Mouse (Mus musculus) heart, embryonic 12.5 days (tissue): ENCODE data around the gene Arhgap17. TPM values are rescaled to one million over a fixed set of nuclear protein-coding genes. Genes with fewer than 3 reads are reported as not detected.
A peak's percentile ranks its signal among the peaks of the same experiment; 100 is the strongest.

Experiments
- ATAC-seq: fragments of 200-750 bp; cut with Nextera tagmentation; 2 replicates; pipeline ENCODE4 v1.8.0; 2017; ENCODE audit warnings: moderate TSS enrichment, moderate library complexity; ENCODE audit not compliant: insufficient number of reproducible peaks, low FRiP score
- H3K27ac ChIP-seq: fragments of 300-500 bp; sonication (generic); 2 replicates; pipeline ENCODE4 v1.5.1; 2016; ENCODE audit warnings: mild to moderate bottlenecking, moderate library complexity; ENCODE audit not compliant: poor library complexity, severe bottlenecking
- H3K27me3 ChIP-seq: fragments of 300-500 bp; sonication (generic); replicated peaks from 2 replicates; pipeline ENCODE4 v1.6.1; 2016; ENCODE audit warnings: mild to moderate bottlenecking, moderate library complexity
- H3K36me3 ChIP-seq: fragments of 300-500 bp; sonication (generic); 2 replicates; pipeline ENCODE4 v1.6.1; 2016; ENCODE audit warnings: mild to moderate bottlenecking, moderate library complexity
- H3K4me1 ChIP-seq: fragments of 300-500 bp; sonication (generic); replicated peaks from 2 replicates; pipeline ENCODE4 v1.6.1; 2016; ENCODE audit warnings: mild to moderate bottlenecking
- H3K4me2 ChIP-seq: fragments of 300-500 bp; sonication (generic); 2 replicates; pipeline ENCODE4 v1.6.1; 2016; ENCODE audit warnings: mild to moderate bottlenecking, moderate library complexity
- H3K4me3 ChIP-seq: fragments of 300-500 bp; sonication (generic); 2 replicates; pipeline ENCODE4 v1.5.1; 2016; ENCODE audit warnings: mild to moderate bottlenecking
- H3K9ac ChIP-seq: fragments of 300-500 bp; sonication (generic); 2 replicates; pipeline ENCODE4 v1.6.1; 2016; ENCODE audit warnings: mild to moderate bottlenecking, moderate library complexity
- H3K9me3 ChIP-seq: fragments of 300-500 bp; sonication (generic); replicated peaks from 2 replicates; pipeline ENCODE4 v1.6.1; 2016; ENCODE audit warnings: mild to moderate bottlenecking, moderate library complexity
- WGBS: fragments of 180-500 bp; shearing (Covaris S2); methylation state at CpG from one replicate; pipeline ENCODE4 v1.1.7; 2016; 5-methylcytosine and 5-hydroxymethylcytosine counted together
- polyA plus RNA-seq: library from polyadenylated mRNA; unstranded; fragments of >200 nt; fragmentation: Nextera tagmentation; extraction: Ambion mirVana; gene quantifications from 2 replicates; pipeline ENCODE4 v1.2.1, GENCODE M21; 2016

Arhgap17 gene
- 23.0 and 25.4 TPM in 2 replicates for polyA plus RNA-seq

DNA sequence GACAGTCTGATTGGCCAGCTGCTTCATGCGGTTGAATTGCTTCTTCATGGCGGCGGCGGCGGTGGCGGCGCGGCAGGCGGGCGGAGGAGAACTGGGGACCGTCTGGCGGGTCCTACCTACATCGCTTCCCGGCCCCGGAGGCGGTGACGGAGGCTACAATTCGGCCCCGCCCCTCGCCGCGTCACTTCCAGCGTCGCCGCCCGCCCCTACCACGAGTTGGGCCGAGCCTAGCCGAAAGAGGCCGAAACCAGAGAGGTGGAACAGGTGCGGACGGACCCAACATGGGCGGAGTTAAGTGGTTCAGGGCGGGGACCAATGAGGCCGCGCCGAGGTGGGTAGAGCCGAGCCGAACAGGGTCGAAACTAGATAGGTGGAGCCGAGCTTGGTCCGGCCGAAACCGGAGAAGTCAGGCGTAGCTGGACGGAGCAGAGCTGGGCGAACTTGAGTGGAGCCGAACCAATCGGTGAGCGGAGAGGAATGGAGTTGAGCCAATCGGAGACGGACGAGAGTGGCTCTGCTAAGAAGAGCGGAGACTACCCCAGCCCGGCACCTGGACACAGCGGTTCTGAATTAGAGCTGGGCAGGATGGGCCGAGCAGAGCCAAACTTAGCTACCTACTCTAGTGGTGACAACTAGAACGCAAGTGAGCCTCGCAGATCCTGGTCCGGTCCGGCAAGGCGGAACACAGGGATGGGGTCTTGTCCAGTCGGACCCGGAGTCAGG lies at the start of gene Arhgap17, which contains the start of gene Lcmt1:
TSS of gene Arhgap17 (minus strand) at position 157 of the 723 bp plus-strand sequence.
TSS of gene Lcmt1 (plus strand) at position 26 of the 723 bp plus-strand sequence.
- no peaks in the 10 kb centered on the region for H3K27me3 ChIP-seq
- H3K27ac ChIP-seq: peak within 1 kb of the TSS; percentile 89
- H3K4me2 ChIP-seq: peak within 1 kb of the TSS; percentile 83
- H3K4me3 ChIP-seq: peak within 1 kb of the TSS; percentile 89
- H3K36me3 ChIP-seq: no peaks in the 10 kb centered on the region
- WGBS: under 1% methylated on average over 64 of the region's 64 CpGs
- H3K4me1 ChIP-seq: peaks cover 40% of the 10 kb centered on the region
- H3K9ac ChIP-seq: peak within 1 kb of the TSS; percentile 89
- ATAC-seq: peak; percentile 98
- H3K9me3 ChIP-seq: no peaks in the 10 kb centered on the region

DNA sequence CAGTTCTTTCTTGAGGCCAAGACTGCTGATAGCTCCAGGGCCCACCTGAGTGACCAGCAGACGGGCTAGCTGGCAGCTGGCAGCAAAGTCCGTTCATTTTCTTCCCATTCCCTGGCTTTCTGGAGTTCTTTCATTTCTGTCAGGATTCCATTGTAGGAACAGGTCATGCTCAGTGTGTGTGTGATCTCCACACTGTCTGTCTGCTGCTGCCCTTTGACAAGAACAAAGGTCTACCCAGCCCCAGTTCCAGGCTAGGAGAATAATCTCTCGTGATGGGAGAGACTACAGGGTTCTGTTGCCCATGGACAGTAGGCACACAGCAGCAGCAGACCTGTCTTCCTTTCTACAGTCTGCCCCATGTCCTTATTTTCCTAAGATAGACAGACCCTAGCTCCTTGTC lies 47.9 kb upstream of the Arhgap17 start:
- H3K9ac ChIP-seq: no peak overlapping the region
- ATAC-seq: no peak
- no peaks in the 10 kb centered on the region for H3K27me3 ChIP-seq
- peaks cover 39% of the 10 kb centered on the region for H3K36me3 ChIP-seq
- H3K9me3 ChIP-seq: no peaks in the 10 kb centered on the region
- H3K4me3 ChIP-seq: no peak overlapping the region
- no peak overlapping the region for H3K27ac ChIP-seq
- 86% methylated on average over 3 of the region's 3 CpGs for WGBS
- no peak overlapping the region for H3K4me2 ChIP-seq
- no peaks in the 10 kb centered on the region for H3K4me1 ChIP-seq

DNA sequence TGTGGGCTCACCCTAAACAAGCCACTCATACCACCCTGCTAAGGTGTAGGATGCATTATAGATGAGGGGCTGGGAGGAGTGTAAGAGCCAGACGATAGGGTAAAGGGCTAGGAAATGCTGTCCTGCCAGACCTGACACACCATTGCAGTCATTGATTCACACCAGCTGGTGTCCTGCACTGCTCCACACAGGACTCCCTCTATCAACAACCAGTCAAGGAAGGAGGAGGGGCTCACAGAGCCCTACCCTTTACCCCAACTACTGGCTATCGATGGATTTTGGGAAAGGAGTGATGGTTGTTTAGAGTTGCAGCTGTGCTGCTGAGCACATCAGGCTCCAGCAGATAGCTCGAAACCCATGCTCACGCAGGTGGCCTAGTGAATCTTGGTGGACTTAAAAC lies 47.1 kb upstream of the Arhgap17 start:
- no peak overlapping the region for H3K4me2 ChIP-seq
- no peak overlapping the region for H3K27ac ChIP-seq
- no peak overlapping the region for H3K4me3 ChIP-seq
- H3K9ac ChIP-seq: no peak overlapping the region
- no peaks in the 10 kb centered on the region for H3K9me3 ChIP-seq
- H3K4me1 ChIP-seq: no peaks in the 10 kb centered on the region
- peaks cover 34% of the 10 kb centered on the region; the same call in 1 of the 2 replicates for H3K36me3 ChIP-seq
- WGBS: 65% methylated on average over 4 of the region's 4 CpGs
- no peaks in the 10 kb centered on the region for H3K27me3 ChIP-seq
- ATAC-seq: no peak

DNA sequence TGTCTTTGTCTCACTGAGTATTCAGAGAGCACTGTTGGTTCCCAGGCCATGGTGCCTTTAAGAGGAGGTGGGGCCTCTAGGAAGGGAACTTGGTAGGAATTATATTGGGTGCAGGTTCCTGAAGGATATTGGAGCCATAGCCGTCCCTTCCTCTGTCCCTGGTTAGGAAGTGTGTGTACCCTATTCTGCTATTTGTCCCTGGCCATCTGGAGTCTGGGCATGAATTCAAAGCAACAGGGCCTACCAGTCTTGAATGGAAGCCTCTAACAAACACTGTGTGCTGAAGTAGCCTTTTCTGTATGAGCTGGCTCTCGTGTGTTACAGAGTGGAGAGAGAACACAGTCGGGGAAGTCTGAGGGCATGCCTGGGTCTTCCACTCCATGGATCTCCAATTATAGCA lies 42.4 kb upstream of the Arhgap17 start:
- Histone ChIP-seq H3K36me3 (peaks cover 12% of the 10 kb centered on the region), H3K4me3 (no peak overlapping the region), H3K27ac (no peak overlapping the region), H3K4me1 (0 out of 2 replicates have a peak, but pooled peaks cover 4% of the 10 kb centered on the region), H3K9me3 (no peaks in the 10 kb centered on the region), H3K9ac (no peak overlapping the region), H3K4me2 (no peak overlapping the region), H3K27me3 (no peaks in the 10 kb centered on the region)
- 85% methylated on average over 3 of the region's 3 CpGs for WGBS
- no peak for ATAC-seq

DNA sequence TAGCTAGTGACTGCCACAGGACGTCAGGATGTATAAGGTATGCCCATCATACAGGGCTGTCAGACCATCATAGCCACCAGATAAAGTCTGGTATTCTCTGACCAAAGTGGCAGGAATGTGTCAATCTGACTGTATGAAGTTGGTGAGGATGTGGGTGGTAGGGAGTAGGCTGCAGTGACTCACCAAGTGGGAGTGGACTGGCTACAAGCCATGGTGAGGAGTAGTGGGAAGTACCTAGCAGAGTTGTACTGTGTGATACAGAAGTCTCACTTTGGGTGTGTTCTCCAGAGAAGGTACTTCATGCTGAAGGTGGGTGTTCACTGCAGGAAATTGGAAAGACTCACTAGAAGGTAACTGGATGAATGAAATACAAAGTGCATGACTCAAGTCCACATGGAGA lies 41.4 kb upstream of the Arhgap17 start:
- Histone ChIP-seq H3K4me3 (no peak overlapping the region), H3K4me2 (no peak overlapping the region), H3K36me3 (peaks cover 12% of the 10 kb centered on the region), H3K27me3 (no peaks in the 10 kb centered on the region), H3K9me3 (no peaks in the 10 kb centered on the region), H3K9ac (no peak overlapping the region), H3K4me1 (peaks cover 8% of the 10 kb centered on the region), H3K27ac (no peak overlapping the region)
- 35% methylated on average over 1 of the region's 1 CpGs for whole genome bisulfite sequencing
- no peak for ATAC-seq

DNA sequence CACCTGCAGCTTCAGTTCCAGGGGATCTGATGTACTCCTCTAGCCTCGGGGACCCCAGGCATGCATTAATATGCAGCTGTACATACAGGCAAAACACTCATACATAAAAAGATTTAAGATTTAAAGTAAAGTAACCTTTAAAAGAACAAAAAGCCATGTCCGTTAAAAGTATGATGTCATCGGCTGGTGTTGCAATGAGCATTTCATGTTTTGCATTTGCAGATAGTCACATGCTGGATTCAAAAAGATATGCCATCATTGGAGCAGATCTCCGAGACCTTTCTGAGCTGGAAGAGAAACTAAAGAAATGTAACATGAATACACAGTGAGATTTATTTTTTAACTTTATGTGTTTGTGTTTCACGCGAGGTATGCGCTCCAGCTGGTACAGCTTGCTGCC lies 40.8 kb upstream of the Arhgap17 start:
- no peak for ATAC-seq
- Histone ChIP-seq H3K27ac (no peak overlapping the region), H3K9ac (no peak overlapping the region), H3K27me3 (no peaks in the 10 kb centered on the region), H3K9me3 (no peaks in the 10 kb centered on the region), H3K4me3 (no peak overlapping the region), H3K4me2 (no peak overlapping the region), H3K4me1 (peaks cover 14% of the 10 kb centered on the region), H3K36me3 (peaks cover 12% of the 10 kb centered on the region)
- 89% methylated on average over 7 of the region's 7 CpGs for WGBS

DNA sequence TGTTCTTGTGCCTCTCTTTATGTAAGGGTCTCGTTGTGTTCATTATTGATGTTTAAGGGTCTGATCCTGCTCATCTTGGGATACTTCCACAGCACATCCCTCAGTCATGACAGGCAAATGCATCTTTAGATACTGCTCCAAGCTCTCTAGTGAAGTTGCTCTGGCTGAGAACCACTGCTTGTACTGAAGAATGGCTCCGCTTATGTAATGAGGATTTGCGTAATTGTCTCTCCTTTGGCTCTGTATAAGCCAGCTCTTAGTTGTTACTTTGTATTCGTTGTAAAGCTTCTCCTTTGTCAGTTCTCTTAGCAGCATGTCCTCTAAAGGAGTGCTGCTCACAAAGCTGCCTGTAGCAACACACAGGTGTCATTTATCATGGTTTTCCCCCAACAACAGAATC lies 37.3 kb upstream of the Arhgap17 start:
- no peak for ATAC-seq
- Histone ChIP-seq H3K9ac (no peak overlapping the region), H3K4me3 (no peak overlapping the region), H3K4me1 (peaks cover 28% of the 10 kb centered on the region), H3K4me2 (no peak overlapping the region), H3K36me3 (peaks cover 29% of the 10 kb centered on the region), H3K27ac (no peak overlapping the region), H3K27me3 (no peaks in the 10 kb centered on the region), H3K9me3 (no peaks in the 10 kb centered on the region)
- WGBS: 92% methylated on average over 4 of the region's 4 CpGs

DNA sequence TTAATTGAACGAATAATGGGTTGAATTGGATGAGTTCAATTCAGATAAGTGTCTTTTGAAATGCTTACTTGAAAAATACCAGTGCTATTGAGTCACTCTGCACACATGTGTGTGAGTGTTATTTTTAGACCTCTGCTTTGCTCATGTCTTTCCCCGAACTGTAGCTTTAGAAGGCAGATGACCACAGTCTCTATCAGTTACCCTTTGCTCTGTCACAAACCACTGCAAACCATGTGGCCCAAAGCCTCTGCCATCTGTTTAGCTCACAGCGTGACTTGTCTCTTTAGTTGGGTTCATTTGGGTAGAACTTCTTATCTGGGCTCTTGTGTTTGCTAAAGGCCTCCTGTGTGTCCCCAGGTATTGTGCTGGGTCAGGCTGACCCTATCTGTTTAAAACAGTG lies 35.9 kb upstream of the Arhgap17 start:
- H3K27me3 ChIP-seq: no peaks in the 10 kb centered on the region
- peaks cover 30% of the 10 kb centered on the region for H3K36me3 ChIP-seq
- ATAC-seq: peak; percentile 69; the same call in 1 of the 2 replicates
- no peak overlapping the region for H3K9ac ChIP-seq
- peak overlapping the region; percentile 81 for H3K27ac ChIP-seq
- no peaks in the 10 kb centered on the region for H3K9me3 ChIP-seq
- WGBS: 15% methylated on average over 3 of the region's 3 CpGs
- H3K4me3 ChIP-seq: no peak overlapping the region
- no peak overlapping the region for H3K4me2 ChIP-seq
- peaks cover 28% of the 10 kb centered on the region for H3K4me1 ChIP-seq

DNA sequence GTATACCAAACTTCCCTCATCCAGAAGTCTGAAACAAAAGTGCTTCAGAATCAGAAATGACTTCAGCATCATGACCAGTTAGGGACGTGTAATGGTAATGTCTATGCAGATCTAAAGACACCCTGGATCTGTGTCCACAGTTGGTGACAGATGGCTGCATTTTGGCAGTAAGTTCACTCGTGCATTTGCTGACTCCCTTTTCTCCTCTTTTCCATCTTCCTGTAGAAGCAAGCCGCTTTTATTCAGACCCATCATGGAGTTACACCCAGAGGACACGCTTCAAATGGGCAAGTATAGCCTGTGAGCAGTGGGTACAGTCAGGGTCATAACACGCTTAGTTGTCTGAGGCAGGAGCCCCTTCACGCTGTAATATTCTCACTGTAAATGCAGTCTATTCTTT lies 34.5 kb upstream of the Arhgap17 start:
- no peak overlapping the region for H3K9ac ChIP-seq
- no peak overlapping the region for H3K4me3 ChIP-seq
- H3K4me2 ChIP-seq: no peak overlapping the region
- H3K9me3 ChIP-seq: no peaks in the 10 kb centered on the region
- H3K4me1 ChIP-seq: peaks cover 28% of the 10 kb centered on the region
- H3K27ac ChIP-seq: no peak overlapping the region
- 81% methylated on average over 6 of the region's 6 CpGs for WGBS
- ATAC-seq: no peak
- no peaks in the 10 kb centered on the region for H3K27me3 ChIP-seq
- peaks cover 30% of the 10 kb centered on the region for H3K36me3 ChIP-seq

DNA sequence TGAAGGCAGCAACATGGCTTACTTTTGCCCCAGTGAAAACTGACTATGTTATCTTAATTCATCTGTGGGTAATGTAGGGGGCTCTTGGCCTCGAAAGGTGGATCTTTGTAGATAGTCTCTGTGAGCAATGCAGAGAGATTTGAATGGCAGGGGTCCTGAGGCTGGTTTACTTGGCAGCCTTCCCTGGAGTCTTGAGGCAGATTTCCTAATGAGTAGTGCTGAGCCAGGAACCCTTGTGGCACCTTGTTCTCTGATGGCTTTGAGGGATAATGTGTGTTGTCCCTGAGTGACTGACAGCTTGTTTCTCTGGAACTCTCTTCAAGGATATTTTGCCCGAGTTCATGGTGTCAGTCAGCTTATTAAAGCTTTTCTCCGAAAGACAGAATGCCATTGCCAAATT lies 31.4 kb upstream of the Arhgap17 start:
- Histone ChIP-seq H3K4me1 (peaks cover 20% of the 10 kb centered on the region), H3K9ac (no peak overlapping the region), H3K36me3 (peaks cover 30% of the 10 kb centered on the region), H3K4me3 (no peak overlapping the region), H3K27me3 (no peaks in the 10 kb centered on the region), H3K9me3 (no peaks in the 10 kb centered on the region), H3K4me2 (no peak overlapping the region), H3K27ac (no peak overlapping the region)
- ATAC-seq: no peak
- 79% methylated on average over 3 of the region's 3 CpGs for whole genome bisulfite sequencing

DNA sequence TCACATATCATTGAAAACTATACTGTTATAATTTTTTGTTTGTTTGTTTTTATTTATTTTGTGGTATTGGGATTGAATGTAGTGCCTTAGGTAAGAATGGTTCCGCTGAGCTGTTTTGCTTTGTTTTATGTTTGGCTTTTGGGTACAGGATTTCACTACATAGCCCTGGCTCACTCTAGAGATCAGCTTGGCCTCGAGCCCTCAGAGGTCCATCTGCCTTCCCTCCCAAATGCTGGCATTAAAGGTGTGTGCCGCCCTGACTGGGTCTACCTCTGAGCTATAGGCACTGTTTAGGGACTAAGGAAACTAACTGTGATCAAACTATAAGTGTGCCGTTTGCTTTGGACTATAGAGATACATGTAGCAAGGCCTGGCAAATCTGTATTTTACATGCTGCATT lies 29.6 kb upstream of the Arhgap17 start:
- Histone ChIP-seq H3K4me1 (peaks cover 11% of the 10 kb centered on the region), H3K36me3 (peaks cover 21% of the 10 kb centered on the region), H3K27me3 (no peaks in the 10 kb centered on the region), H3K4me3 (no peak overlapping the region), H3K9ac (no peak overlapping the region), H3K27ac (no peak overlapping the region), H3K4me2 (no peak overlapping the region), H3K9me3 (no peaks in the 10 kb centered on the region)
- ATAC-seq: no peak
- WGBS: 77% methylated on average over 4 of the region's 4 CpGs

DNA sequence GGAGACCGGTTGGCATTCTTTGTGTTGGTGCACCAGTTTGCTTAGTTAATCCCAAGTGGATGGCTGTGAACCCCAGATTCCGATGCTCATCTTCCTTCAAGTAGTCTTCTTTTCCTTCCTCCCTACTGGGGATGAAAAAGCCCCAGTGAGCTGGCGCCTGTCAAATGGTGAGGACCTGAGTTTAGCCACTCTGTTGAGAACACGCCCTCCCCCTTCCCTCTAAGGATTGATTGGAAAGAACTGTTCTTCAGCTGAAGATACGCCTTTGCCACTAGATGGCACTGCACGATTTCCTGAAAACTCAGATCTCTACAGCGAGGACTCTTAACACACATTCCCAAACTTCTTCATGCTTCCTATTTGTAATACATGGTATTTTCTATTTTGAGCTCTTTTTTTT lies 29.1 kb upstream of the Arhgap17 start:
- ATAC-seq: 0 out of 2 replicates have a peak, but pooled peaks have one; percentile 29

More for the DNA sequence above, 29.1 kb upstream of the Arhgap17 start:
- H3K4me1 ChIP-seq: peaks cover 10% of the 10 kb centered on the region
- peaks cover 20% of the 10 kb centered on the region for H3K36me3 ChIP-seq
- no peak overlapping the region for H3K27ac ChIP-seq
- H3K27me3 ChIP-seq: no peaks in the 10 kb centered on the region
- H3K9ac ChIP-seq: no peak overlapping the region
- 21% methylated on average over 7 of the region's 7 CpGs for WGBS
- no peak overlapping the region for H3K4me2 ChIP-seq
- H3K4me3 ChIP-seq: no peak overlapping the region
- no peaks in the 10 kb centered on the region for H3K9me3 ChIP-seq
